Mouse (Mus musculus): Measurements from ENCODE around the gene Zfp286.

- no peak for TF ChIP-seq CTCF (conservative IDR thresholded peaks at IDR 0.05; ENCODE audit: low read length)
- TF ChIP-seq POU5F1 (IDR thresholded peaks at IDR 0.05; ENCODE audit: borderline replicate concordance, low read length): no peak
Observed at GRCm38 (mm10) chr11:62825222-62826105, 36.2 kb upstream of the Zfp286 start.

All from E14TG2a.4 (cell line).